Mouse (Mus musculus): ENCODE results near the gene A630089N07Rik. TPM values are rescaled to one million over a fixed set of nuclear protein-coding genes. Genes with fewer than 3 reads are reported as not detected.

A630089N07Rik gene
- polyA plus RNA-seq, 1 experiment from 2014 or later = 3.3 TPM

- WGBS = under 1% methylated on average over 75 of the region's 78 CpGs
- peak; percentile 99 for ATAC-seq (ENCODE audit: low FRiP score, low TSS enrichment)
- Histone ChIP-seq H3K27ac (replicated peaks) (peak within 1 kb of the TSS; percentile 98), H3K36me3 (ENCODE audit: control insufficient read depth, insufficient read depth, low read length) (no peaks in the 10 kb centered on the region), H3K4me2 (replicated peaks; ENCODE audit: low read depth) (peak within 1 kb of the TSS; percentile 82), H3K4me3 (ENCODE audit: low read depth, low read length) (peak within 1 kb of the TSS; percentile 76), H3K9me3 (ENCODE audit: control insufficient read depth, low read length) (no peaks in the 10 kb centered on the region), H3K4me1 (replicated peaks; ENCODE audit: control insufficient read depth, insufficient read depth) (no peaks in the 10 kb centered on the region), H3K9ac (ENCODE audit: low read length) (peak within 1 kb of the TSS; percentile 93), H3K27me3 (ENCODE audit: control insufficient read depth, insufficient read depth, low read length) (no peaks in the 10 kb centered on the region)
- TF ChIP-seq EP300 (optimal IDR thresholded peaks at IDR 0.05) = no peak
- TF ChIP-seq CTCF (IDR thresholded peaks at IDR 0.05; ENCODE audit: low read depth) = no peak
- DNase-seq (ENCODE audit: low spot score) = peak; percentile 97
Observed at GRCm38 (mm10) chr16:97962151-97962948, 119.9 kb downstream of the A630089N07Rik start, which contains the start of the genes C2cd2 and Zbtb21. Gene C2cd2, minus strand, starts transcription at chr16:97962598. Gene Zbtb21, minus strand, starts transcription at chr16:97962622.

- no peak for TF ChIP-seq EP300 (optimal IDR thresholded peaks at IDR 0.05)
- TF ChIP-seq CTCF (IDR thresholded peaks at IDR 0.05; ENCODE audit: low read depth) = no peak
- Histone ChIP-seq H3K4me1 (replicated peaks; ENCODE audit: control insufficient read depth, insufficient read depth) (no peaks in the 10 kb centered on the region), H3K36me3 (ENCODE audit: control insufficient read depth, insufficient read depth, low read length) (no peaks in the 10 kb centered on the region), H3K27ac (replicated peaks) (peak overlapping the region; percentile 98), H3K9me3 (ENCODE audit: control insufficient read depth, low read length) (no peaks in the 10 kb centered on the region), H3K4me3 (ENCODE audit: low read depth, low read length) (peak overlapping the region; percentile 76), H3K4me2 (replicated peaks; ENCODE audit: low read depth) (peak overlapping the region; percentile 82), H3K9ac (ENCODE audit: low read length) (peak overlapping the region; percentile 93), H3K27me3 (ENCODE audit: control insufficient read depth, insufficient read depth, low read length) (no peaks in the 10 kb centered on the region)
- DNase-seq (ENCODE audit: low spot score) (peak; percentile 42), ATAC-seq (ENCODE audit: low FRiP score, low TSS enrichment) (no peak)
- WGBS = 3% methylated on average over 30 of the region's 36 CpGs
Observed at GRCm38 (mm10) chr16:97961381-97962150, 120.7 kb downstream of the A630089N07Rik start.

GRCm38 (mm10) chr16:97960348-97960747 is 121.9 kb downstream of the A630089N07Rik start:
- no peak overlapping the region for H3K4me3 ChIP-seq (ENCODE audit: low read depth, low read length)
- DNase-seq (ENCODE audit: low spot score) (no peak), ATAC-seq (ENCODE audit: low FRiP score, low TSS enrichment) (no peak)
- no peak overlapping the region for H3K4me2 ChIP-seq (replicated peaks; ENCODE audit: low read depth)
- H3K36me3 ChIP-seq (ENCODE audit: control insufficient read depth, insufficient read depth, low read length) = no peaks in the 10 kb centered on the region
- H3K27me3 ChIP-seq (ENCODE audit: control insufficient read depth, insufficient read depth, low read length) = no peaks in the 10 kb centered on the region
- no peaks in the 10 kb centered on the region for H3K4me1 ChIP-seq (replicated peaks; ENCODE audit: control insufficient read depth, insufficient read depth)
- no peaks in the 10 kb centered on the region for H3K9me3 ChIP-seq (ENCODE audit: control insufficient read depth, low read length)
- TF ChIP-seq EP300 (optimal IDR thresholded peaks at IDR 0.05) (no peak), CTCF (IDR thresholded peaks at IDR 0.05; ENCODE audit: low read depth) (no peak)
- no peak overlapping the region for H3K27ac ChIP-seq (replicated peaks)
- no peak overlapping the region for H3K9ac ChIP-seq (ENCODE audit: low read length)
- WGBS = 92% methylated on average over 3 of the region's 3 CpGs

GRCm38 (mm10) chr16:97958401-97958973 is 123.8 kb downstream of the A630089N07Rik start:
- Histone ChIP-seq H3K9me3 (ENCODE audit: control insufficient read depth, low read length) (no peaks in the 10 kb centered on the region), H3K36me3 (ENCODE audit: control insufficient read depth, insufficient read depth, low read length) (0 out of 2 replicates have a peak, but pooled peaks cover 4% of the 10 kb centered on the region), H3K9ac (ENCODE audit: low read length) (no peak overlapping the region), H3K4me1 (replicated peaks; ENCODE audit: control insufficient read depth, insufficient read depth) (no peaks in the 10 kb centered on the region), H3K4me3 (ENCODE audit: low read depth, low read length) (no peak overlapping the region), H3K27me3 (ENCODE audit: control insufficient read depth, insufficient read depth, low read length) (no peaks in the 10 kb centered on the region), H3K27ac (replicated peaks) (no peak overlapping the region), H3K4me2 (replicated peaks; ENCODE audit: low read depth) (no peak overlapping the region)
- ATAC-seq (ENCODE audit: low FRiP score, low TSS enrichment) = no peak
- TF ChIP-seq CTCF (IDR thresholded peaks at IDR 0.05; ENCODE audit: low read depth) (no peak), EP300 (optimal IDR thresholded peaks at IDR 0.05) (no peak)
- no peak for DNase-seq (ENCODE audit: low spot score)

- Histone ChIP-seq H3K9me3 (ENCODE audit: control insufficient read depth, low read length) (no peaks in the 10 kb centered on the region), H3K4me1 (replicated peaks; ENCODE audit: control insufficient read depth, insufficient read depth) (no peaks in the 10 kb centered on the region), H3K4me3 (ENCODE audit: low read depth, low read length) (no peak overlapping the region), H3K4me2 (replicated peaks; ENCODE audit: low read depth) (no peak overlapping the region), H3K9ac (ENCODE audit: low read length) (no peak overlapping the region), H3K27me3 (ENCODE audit: control insufficient read depth, insufficient read depth, low read length) (no peaks in the 10 kb centered on the region), H3K36me3 (ENCODE audit: control insufficient read depth, insufficient read depth, low read length) (0 out of 2 replicates have a peak, but pooled peaks cover 5% of the 10 kb centered on the region), H3K27ac (replicated peaks) (no peak overlapping the region)
- ATAC-seq (ENCODE audit: low FRiP score, low TSS enrichment) (no peak), DNase-seq (ENCODE audit: low spot score) (no peak)
- no peak for TF ChIP-seq CTCF (IDR thresholded peaks at IDR 0.05; ENCODE audit: low read depth)
- no peak for TF ChIP-seq EP300 (optimal IDR thresholded peaks at IDR 0.05)
Observed at GRCm38 (mm10) chr16:97957626-97958025, 124.6 kb downstream of the A630089N07Rik start.
